Mouse (Mus musculus) megakaryocyte, embryonic 14.5 days (primary cell): ENCODE data around the gene Adgrv1. TPM values are rescaled to one million over a fixed set of nuclear protein-coding genes. Genes with fewer than 3 reads are reported as not detected.

Experiments used
- H3K27me3 ChIP-seq: replicated peaks from 2 replicates; pipeline ENCODE3; 2012; ENCODE audit warnings: inconsistent platforms
- H3K36me3 ChIP-seq: replicated peaks from 2 replicates; pipeline ENCODE3; 2012; ENCODE audit warnings: low read length, inconsistent platforms, mixed read lengths
- H3K4me1 ChIP-seq: 2 replicates; pipeline ENCODE4 v1.6.1; 2012; ENCODE audit warnings: inconsistent platforms
- H3K4me3 ChIP-seq: replicated peaks from 2 replicates; pipeline ENCODE3; 2012; ENCODE audit warnings: moderate library complexity, mild to moderate bottlenecking, inconsistent platforms
- H3K9me3 ChIP-seq: 2 replicates; pipeline ENCODE4 v1.6.1; 2012; ENCODE audit warnings: inconsistent platforms
- FLI1 ChIP-seq: IDR thresholded peaks from 2 replicates; pipeline ENCODE4 v1.6.1; 2012; ENCODE audit warnings: low read length, inconsistent platforms, mixed read lengths
- GATA1 ChIP-seq: IDR thresholded peaks from 3 replicates; pipeline ENCODE4 v1.6.1; 2012; ENCODE audit warnings: mixed read lengths, low read length, inconsistent platforms, borderline replicate concordance
- polyA plus RNA-seq: library from polyadenylated mRNA; stranded (reverse); fragments of >175 nt; gene quantifications from 2 replicates; pipeline ENCODE4 v1.2.3, GENCODE M21; 2012; ENCODE audit warnings: low replicate concordance; ENCODE audit not compliant: insufficient read depth

The Adgrv1 gene
- polyA plus RNA-seq, 1 experiment: not detected

DNA sequence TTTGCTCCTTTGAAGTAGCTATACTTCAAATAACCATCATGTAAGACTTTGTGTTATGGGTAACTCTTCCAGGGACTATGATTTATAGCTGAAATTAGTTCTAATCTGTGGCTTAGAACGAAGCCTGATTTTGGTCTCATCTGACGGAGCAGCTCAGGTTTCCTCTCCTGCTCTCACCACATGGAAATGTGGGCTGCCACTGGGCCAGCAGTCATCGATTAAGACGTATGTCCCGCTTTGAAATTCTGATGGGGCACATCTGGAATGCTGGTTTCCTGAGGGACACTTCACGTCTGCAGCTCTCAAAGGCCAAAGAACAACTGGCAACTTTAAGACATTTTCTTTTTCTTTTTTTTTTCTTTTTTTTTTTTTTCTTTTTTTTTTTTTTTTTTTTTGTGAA, 207.8 kb downstream of the Adgrv1 start:
- no peaks in the 10 kb centered on the region for H3K4me1 ChIP-seq
- no peaks in the 10 kb centered on the region for H3K36me3 ChIP-seq
- TF ChIP-seq GATA1 (no peak), FLI1 (no peak)
- H3K4me3 ChIP-seq: no peak overlapping the region
- no peaks in the 10 kb centered on the region for H3K9me3 ChIP-seq
- H3K27me3 ChIP-seq: no peaks in the 10 kb centered on the region

DNA sequence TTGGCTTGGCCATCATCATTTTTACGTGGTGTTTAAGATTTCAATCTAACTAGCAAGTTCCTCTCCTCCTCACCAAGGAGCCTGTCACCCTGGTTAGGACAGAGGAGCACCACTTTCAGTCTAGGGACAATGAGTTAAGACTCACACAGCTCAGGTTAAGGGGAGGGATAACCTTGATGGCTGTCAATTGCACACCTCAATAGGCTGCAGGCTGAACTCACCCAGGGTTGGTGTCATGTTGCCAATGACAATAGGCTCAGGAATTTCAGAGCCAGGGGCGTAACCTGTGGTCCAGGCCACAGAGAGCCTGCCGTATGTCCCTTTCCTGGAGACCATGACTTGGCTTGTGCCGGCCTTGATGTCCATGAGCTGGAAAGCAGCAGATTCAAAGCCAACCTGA, 209.0 kb downstream of the Adgrv1 start:
- Histone ChIP-seq H3K27me3 (no peaks in the 10 kb centered on the region), H3K36me3 (no peaks in the 10 kb centered on the region), H3K9me3 (no peaks in the 10 kb centered on the region), H3K4me3 (no peak overlapping the region), H3K4me1 (no peaks in the 10 kb centered on the region)
- TF ChIP-seq GATA1 (no peak), FLI1 (no peak)

DNA sequence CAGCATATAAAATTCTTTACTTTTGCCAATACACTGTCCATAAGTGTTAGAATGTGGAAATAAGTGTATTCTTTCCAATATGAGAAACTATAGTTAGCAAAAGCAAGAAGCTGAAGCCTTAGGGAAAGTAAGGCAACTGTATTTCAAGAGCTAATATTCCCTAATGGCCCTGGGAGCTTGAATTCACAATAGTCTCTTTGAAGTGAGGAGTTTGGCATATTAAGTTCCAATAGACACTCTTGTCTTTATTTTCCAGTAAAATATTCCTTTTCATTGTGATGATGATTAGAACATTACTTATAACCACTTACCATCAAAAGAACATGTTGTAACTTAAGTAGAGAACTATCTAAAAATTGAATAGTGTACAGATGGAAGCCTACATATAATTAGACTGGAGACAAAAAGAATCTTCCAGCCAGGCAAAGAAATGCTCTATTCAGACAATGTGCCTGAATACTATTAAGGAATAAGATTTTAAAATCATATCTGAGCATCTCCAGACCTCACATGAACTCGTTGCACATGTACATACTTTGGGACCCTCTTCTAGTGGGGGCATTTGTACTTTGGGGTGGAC, 225.0 kb downstream of the Adgrv1 start:
- no peak overlapping the region for H3K4me3 ChIP-seq
- no peaks in the 10 kb centered on the region for H3K9me3 ChIP-seq
- TF ChIP-seq FLI1: no peak
- TF ChIP-seq GATA1: no peak
- H3K27me3 ChIP-seq: no peaks in the 10 kb centered on the region
- H3K36me3 ChIP-seq: no peaks in the 10 kb centered on the region
- H3K4me1 ChIP-seq: no peaks in the 10 kb centered on the region

DNA sequence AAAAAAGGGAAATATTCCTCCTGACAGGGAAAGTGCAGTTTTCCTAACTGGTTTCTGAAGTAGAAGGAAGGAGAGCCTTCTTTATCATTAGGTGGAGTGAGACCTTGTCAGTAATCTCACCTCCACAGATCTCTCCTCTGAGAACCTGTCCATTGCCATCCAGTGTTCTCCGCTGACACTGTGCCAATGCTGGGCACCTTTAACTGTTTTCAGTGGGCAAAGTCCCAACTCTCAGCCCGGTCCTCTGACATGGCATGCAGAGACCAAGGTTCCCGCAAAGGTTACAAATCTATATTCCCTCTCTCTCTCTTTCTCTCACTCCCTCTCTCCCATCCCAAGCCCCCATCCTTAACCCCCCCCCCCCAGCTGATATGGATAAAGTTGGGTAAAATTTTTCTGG, 230.1 kb downstream of the Adgrv1 start:
- no peak for TF ChIP-seq FLI1
- TF ChIP-seq GATA1: no peak
- Histone ChIP-seq H3K27me3 (no peaks in the 10 kb centered on the region), H3K4me1 (no peaks in the 10 kb centered on the region), H3K9me3 (no peaks in the 10 kb centered on the region), H3K4me3 (no peak overlapping the region), H3K36me3 (no peaks in the 10 kb centered on the region)

DNA sequence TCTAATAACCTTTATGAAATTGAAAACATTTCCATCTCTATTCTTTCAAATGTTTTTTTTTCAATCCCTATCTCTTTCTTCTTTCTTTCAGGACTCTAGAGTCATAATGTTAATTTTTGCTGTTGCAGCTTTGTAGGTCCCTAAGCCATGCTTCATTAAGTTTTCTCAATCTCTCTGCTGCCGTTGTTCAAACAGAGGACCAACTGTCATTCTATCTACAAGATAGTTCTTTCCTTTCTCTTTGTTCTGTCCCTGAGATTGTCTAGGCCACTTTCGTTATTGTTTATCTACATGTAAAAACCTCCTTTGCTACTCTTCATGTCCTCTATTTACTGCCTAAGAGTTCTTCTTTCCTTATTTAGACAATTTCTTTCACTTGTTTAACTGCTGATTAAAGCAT, 230.8 kb downstream of the Adgrv1 start:
- H3K27me3 ChIP-seq: no peaks in the 10 kb centered on the region
- TF ChIP-seq GATA1: no peak
- TF ChIP-seq FLI1: no peak
- no peaks in the 10 kb centered on the region for H3K4me1 ChIP-seq
- no peak overlapping the region for H3K4me3 ChIP-seq
- H3K36me3 ChIP-seq: no peaks in the 10 kb centered on the region
- no peaks in the 10 kb centered on the region for H3K9me3 ChIP-seq

DNA sequence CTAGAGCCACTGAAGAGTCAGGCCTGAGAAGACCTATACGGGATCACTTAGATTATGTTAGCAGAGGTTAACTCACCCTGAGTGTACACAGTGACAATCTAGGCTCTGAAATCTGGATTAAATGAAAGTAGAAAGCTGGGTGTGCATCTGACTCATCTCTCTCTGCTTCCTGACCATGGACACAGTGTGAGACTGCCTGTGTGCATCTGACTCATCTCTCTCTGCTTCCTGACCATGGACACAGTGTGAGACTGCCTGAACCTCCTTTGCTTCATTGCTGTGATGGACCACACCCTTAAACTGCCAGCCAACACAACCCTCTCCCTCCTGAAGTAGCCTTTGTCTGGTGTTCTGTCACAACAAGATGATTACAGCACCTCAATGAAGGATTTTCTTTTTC, 231.2 kb downstream of the Adgrv1 start:
- H3K27me3 ChIP-seq: no peaks in the 10 kb centered on the region
- no peak for TF ChIP-seq GATA1

DNA sequence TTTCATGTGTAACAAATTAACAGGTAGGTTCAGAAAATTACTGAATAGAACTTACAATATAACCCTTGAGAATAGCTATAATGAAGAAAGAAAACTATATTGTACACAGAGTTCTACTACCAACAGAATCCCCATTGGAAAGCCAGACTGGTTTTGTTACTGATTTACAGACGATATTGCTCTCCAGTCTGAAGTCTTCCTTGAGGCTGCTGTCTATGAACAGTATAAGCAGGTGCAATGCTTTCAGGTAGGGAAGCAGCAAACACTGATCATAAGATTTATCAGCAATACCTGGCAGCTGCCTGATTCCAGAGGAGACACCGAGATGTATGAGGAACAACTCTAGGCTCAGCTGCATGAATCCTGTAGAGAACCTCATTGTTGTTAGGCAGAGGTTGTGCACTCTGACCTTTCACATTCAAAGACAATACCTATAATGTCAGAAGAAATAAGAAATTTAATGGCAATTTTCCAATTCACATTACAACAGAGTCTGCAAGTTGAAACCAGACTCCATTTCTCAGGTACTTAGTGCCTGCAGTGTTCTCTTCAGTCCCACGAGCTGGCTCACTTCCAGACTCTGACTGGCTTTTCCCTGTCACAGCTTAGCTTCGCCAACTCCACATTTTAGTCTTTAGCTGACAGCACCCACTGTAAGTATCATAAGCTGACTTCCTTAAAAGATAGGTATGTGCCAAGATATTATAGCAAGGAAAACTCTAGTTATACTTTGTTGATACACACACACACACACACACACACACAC, 247.2 kb downstream of the Adgrv1 start:
- no peak for TF ChIP-seq GATA1
- TF ChIP-seq FLI1: no peak
- Histone ChIP-seq H3K4me1 (no peaks in the 10 kb centered on the region), H3K36me3 (no peaks in the 10 kb centered on the region), H3K4me3 (no peak overlapping the region), H3K9me3 (no peaks in the 10 kb centered on the region), H3K27me3 (no peaks in the 10 kb centered on the region)

More for the DNA sequence above, 231.2 kb downstream of the Adgrv1 start:
- Histone ChIP-seq H3K36me3 (no peaks in the 10 kb centered on the region), H3K4me3 (no peak overlapping the region), H3K4me1 (no peaks in the 10 kb centered on the region), H3K9me3 (no peaks in the 10 kb centered on the region)

DNA sequence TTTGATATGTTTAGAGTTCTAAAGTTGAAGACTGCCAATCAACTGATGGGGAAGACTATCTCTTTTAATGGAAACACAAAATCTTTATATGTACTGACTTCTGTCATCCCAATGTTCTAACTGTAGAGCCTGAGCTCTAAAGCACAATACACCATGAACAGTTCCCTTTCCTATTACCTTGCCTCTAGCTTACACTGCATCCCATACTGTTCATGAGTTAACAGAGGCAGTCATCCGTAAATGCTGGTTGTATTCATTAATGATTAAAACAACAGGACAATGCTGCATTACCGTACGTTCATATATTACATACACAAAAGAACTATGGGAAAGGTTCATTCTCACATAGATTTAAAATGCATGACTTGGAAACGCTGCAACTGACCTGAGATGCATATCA, 251.1 kb downstream of the Adgrv1 start:
- Histone ChIP-seq H3K4me1 (no peaks in the 10 kb centered on the region), H3K27me3 (no peaks in the 10 kb centered on the region), H3K4me3 (no peak overlapping the region), H3K36me3 (no peaks in the 10 kb centered on the region), H3K9me3 (peaks cover 3% of the 10 kb centered on the region; the same call in 1 of the 2 replicates)
- TF ChIP-seq FLI1: no peak
- no peak for TF ChIP-seq GATA1

DNA sequence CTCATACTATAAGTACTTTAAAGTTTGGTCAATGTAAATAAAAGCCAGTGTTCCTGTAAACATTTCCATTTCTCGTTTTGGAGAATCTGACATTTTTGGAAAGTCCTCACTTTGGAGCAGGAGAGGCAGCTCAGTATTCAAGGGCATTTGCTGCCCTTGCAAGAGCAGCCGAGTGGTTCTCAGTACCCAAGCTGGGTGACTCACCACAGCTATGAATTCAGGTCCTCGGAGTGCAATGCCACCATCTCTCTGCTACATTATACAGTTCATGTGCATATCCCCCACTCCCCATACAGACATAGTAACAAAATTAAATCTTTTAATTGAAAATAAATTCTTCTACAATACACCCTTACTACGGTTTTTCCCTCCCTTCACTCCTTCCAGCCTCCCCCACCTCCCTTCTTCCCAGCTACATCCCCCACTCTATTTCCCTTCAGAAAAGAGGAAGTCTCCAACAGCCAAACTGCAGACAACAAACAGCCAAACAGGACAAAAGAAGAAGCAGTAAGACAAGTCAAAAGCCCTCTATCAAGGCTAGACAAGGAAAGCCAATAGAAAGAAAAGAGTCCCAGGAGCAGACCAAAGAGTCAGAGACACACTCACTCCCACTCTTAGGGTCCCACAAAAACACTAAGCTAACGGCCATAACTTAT, 262.0 kb downstream of the Adgrv1 start:
- no peaks in the 10 kb centered on the region for H3K4me1 ChIP-seq
- TF ChIP-seq GATA1 (no peak), FLI1 (no peak)
- no peaks in the 10 kb centered on the region for H3K36me3 ChIP-seq
- no peak overlapping the region for H3K4me3 ChIP-seq
- H3K27me3 ChIP-seq: no peaks in the 10 kb centered on the region
- no peaks in the 10 kb centered on the region for H3K9me3 ChIP-seq

DNA sequence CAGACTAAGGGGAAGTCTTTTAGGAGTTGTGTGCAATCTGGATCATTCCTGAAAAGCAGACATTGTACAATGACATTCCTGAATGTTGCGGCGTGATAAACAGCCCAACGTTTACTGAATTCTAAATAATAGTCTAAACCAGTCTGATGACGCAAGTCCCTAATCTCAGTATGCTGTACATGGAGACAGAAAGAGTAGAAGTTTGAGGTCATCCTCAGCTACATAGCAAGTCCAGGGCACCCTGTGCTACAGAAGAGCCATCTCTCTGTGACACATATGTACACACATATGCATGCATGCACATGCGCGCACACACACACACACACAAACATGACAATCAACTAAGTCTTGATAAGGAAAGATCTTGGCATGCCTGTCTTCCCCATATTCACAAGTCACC, 262.8 kb downstream of the Adgrv1 start:
- H3K4me3 ChIP-seq: no peak overlapping the region
- no peaks in the 10 kb centered on the region for H3K4me1 ChIP-seq
- no peaks in the 10 kb centered on the region for H3K36me3 ChIP-seq
- no peaks in the 10 kb centered on the region for H3K27me3 ChIP-seq
- TF ChIP-seq GATA1 (no peak), FLI1 (no peak)
- no peaks in the 10 kb centered on the region for H3K9me3 ChIP-seq
